Mouse (Mus musculus) intestine, postnatal 0 days (tissue): ENCODE measurements around the gene Cbx6. TPM values are rescaled to one million over a fixed set of nuclear protein-coding genes. Genes with fewer than 3 reads are reported as not detected.

Experiments
- ATAC-seq: fragments of 200-750 bp; cut with Nextera tagmentation; 2 replicates; pipeline ENCODE4 v1.8.0; 2017; ENCODE audit warnings: mild to moderate bottlenecking, moderate TSS enrichment, moderate library complexity
- H3K27ac ChIP-seq: fragments of 300-500 bp; sonication (generic); 2 replicates; pipeline ENCODE4 v1.5.1; 2014; ENCODE audit warnings: mild to moderate bottlenecking, low read depth, low read length, moderate library complexity
- H3K27me3 ChIP-seq: fragments of 300-500 bp; sonication (generic); replicated peaks from 2 replicates; pipeline ENCODE4 v1.6.1; 2014; ENCODE audit warnings: low read length, mixed read lengths; ENCODE audit not compliant: control insufficient read depth, insufficient read depth
- H3K36me3 ChIP-seq: fragments of 300-500 bp; sonication (generic); 2 replicates; pipeline ENCODE4 v1.6.1; 2014; ENCODE audit warnings: mild to moderate bottlenecking, moderate library complexity; ENCODE audit not compliant: control insufficient read depth, insufficient read depth
- H3K4me1 ChIP-seq: fragments of 300-500 bp; sonication (generic); replicated peaks from 2 replicates; pipeline ENCODE4 v1.6.1; 2014; ENCODE audit warnings: antibody characterized with exemption, low read length, mixed read lengths; ENCODE audit not compliant: control insufficient read depth, insufficient read depth
- H3K4me2 ChIP-seq: fragments of 300-500 bp; sonication (generic); replicated peaks from 2 replicates; pipeline ENCODE4 v1.6.1; 2014; ENCODE audit warnings: low read depth, mild to moderate bottlenecking, moderate library complexity
- H3K4me3 ChIP-seq: fragments of 300-500 bp; sonication (generic); 2 replicates; pipeline ENCODE4 v1.5.1; 2014; ENCODE audit warnings: low read depth, low read length
- H3K9ac ChIP-seq: fragments of 300-500 bp; sonication (generic); 2 replicates; pipeline ENCODE4 v1.6.1; 2014; ENCODE audit warnings: mild to moderate bottlenecking, low read depth, low read length
- H3K9me3 ChIP-seq: fragments of 300-500 bp; sonication (generic); 2 replicates; pipeline ENCODE4 v1.6.1; 2016; ENCODE audit warnings: mixed run types; ENCODE audit not compliant: control insufficient read depth
- CTCF ChIP-seq: sonication (generic); IDR thresholded peaks from 2 replicates; pipeline ENCODE4 v1.5.1; 2016; ENCODE audit warnings: low read depth, mild to moderate bottlenecking, control low read depth, antibody characterized with exemption, moderate library complexity
- WGBS: fragments of 180-500 bp; shearing (Covaris S2); extraction: QIAGEN DNeasy Blood & Tissue Kit; methylation state at CpG from one replicate; pipeline ENCODE4 v1.1.7; 2014; 5-methylcytosine and 5-hydroxymethylcytosine counted together
- polyA plus RNA-seq: library from polyadenylated mRNA; unstranded; fragments of >200 nt; fragmentation: Nextera tagmentation; extraction: Ambion mirVana; gene quantifications from 2 replicates; pipeline ENCODE4 v1.2.1, GENCODE M21; 2015

Gene Cbx6
- polyA plus RNA-seq, 1 experiment from 2014 or later, result 13.8 TPM

GRCm38 (mm10) chr15:79792455-79792854, 42.0 kb downstream of the Cbx6 start:
- H3K36me3 ChIP-seq, result no peaks in the 10 kb centered on the region
- no peak for ATAC-seq
- no peak overlapping the region for H3K27ac ChIP-seq
- no peak overlapping the region for H3K4me3 ChIP-seq
- H3K4me1 ChIP-seq, result no peaks in the 10 kb centered on the region
- no peak for TF ChIP-seq CTCF
- no peak overlapping the region for H3K4me2 ChIP-seq
- no peak overlapping the region for H3K9ac ChIP-seq
- no peaks in the 10 kb centered on the region for H3K27me3 ChIP-seq
- H3K9me3 ChIP-seq, result no peaks in the 10 kb centered on the region
- WGBS, result 22% methylated on average over 19 of the region's 19 CpGs

- peak; percentile 49 for TF ChIP-seq CTCF
- H3K27ac ChIP-seq, result no peak overlapping the region
- no peak overlapping the region for H3K4me3 ChIP-seq
- H3K9ac ChIP-seq, result no peak overlapping the region
- no peak overlapping the region for H3K4me2 ChIP-seq
- H3K36me3 ChIP-seq, result no peaks in the 10 kb centered on the region
- 3% methylated on average over 12 of the region's 12 CpGs for WGBS
- no peaks in the 10 kb centered on the region for H3K27me3 ChIP-seq
- H3K4me1 ChIP-seq, result no peaks in the 10 kb centered on the region
- no peak for ATAC-seq
- H3K9me3 ChIP-seq, result no peaks in the 10 kb centered on the region
Measured at GRCm38 (mm10) chr15:79791502-79791901, 43.0 kb downstream of the Cbx6 start.

DNA sequence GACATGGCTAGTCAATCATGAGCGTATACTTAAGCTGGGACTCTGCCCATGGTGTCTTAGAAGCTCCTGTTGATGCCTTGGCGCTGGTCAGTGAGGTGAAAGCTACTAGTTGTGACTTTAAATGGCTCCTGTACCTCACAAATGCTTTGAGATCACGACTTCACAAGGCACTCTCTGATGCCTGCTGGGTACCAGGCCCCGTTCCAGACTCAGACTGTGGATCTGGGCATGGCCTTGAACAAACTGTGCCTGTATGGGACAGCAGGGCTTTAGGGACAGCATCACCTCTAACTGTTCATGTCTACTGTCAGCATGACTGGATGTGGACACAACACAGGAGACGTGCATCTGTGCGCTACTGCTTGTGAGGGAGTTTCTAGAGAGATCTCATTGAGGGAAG, 43.6 kb downstream of the Cbx6 start:
- Histone ChIP-seq H3K4me2 (no peak overlapping the region), H3K9me3 (no peaks in the 10 kb centered on the region), H3K4me1 (no peaks in the 10 kb centered on the region), H3K4me3 (no peak overlapping the region), H3K27me3 (no peaks in the 10 kb centered on the region), H3K9ac (no peak overlapping the region), H3K27ac (no peak overlapping the region), H3K36me3 (no peaks in the 10 kb centered on the region)
- TF ChIP-seq CTCF, result no peak
- no peak for ATAC-seq
- WGBS, result 83% methylated on average over 6 of the region's 6 CpGs

GRCm38 (mm10) chr15:79790111-79790510, 44.4 kb downstream of the Cbx6 start:
- Histone ChIP-seq H3K36me3 (no peaks in the 10 kb centered on the region), H3K4me2 (no peak overlapping the region), H3K9me3 (no peaks in the 10 kb centered on the region), H3K27ac (no peak overlapping the region), H3K9ac (no peak overlapping the region), H3K4me1 (no peaks in the 10 kb centered on the region), H3K4me3 (no peak overlapping the region), H3K27me3 (no peaks in the 10 kb centered on the region)
- 48% methylated on average over 8 of the region's 8 CpGs for WGBS
- no peak for ATAC-seq
- TF ChIP-seq CTCF, result no peak

DNA sequence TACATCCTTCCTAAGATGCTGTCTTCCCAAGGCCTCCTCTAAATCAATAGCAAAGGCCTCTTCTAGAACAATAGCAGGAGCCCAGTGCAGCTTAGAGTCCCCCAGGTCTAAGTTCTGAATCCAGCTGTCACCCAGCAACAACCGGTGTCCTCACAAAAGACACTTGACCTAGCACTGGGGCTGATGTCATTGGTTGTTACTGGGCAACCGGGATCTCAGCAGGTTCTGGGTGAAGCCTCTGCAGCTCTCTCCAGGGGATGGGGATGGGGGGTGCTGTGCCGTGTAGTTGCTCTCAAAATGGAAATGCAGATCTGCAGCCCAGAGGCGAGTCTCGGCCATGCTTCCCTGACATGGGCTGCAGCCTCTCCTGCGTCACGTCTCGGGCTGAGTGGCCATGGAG, 46.7 kb downstream of the Cbx6 start:
- WGBS, result 56% methylated on average over 8 of the region's 8 CpGs
- no peak for ATAC-seq
- Histone ChIP-seq H3K4me2 (no peak overlapping the region), H3K36me3 (no peaks in the 10 kb centered on the region), H3K27ac (no peak overlapping the region), H3K9ac (no peak overlapping the region), H3K9me3 (no peaks in the 10 kb centered on the region), H3K4me1 (no peaks in the 10 kb centered on the region), H3K4me3 (no peak overlapping the region), H3K27me3 (no peaks in the 10 kb centered on the region)
- TF ChIP-seq CTCF, result no peak

GRCm38 (mm10) chr15:79785056-79785455, 49.4 kb downstream of the Cbx6 start:
- no peaks in the 10 kb centered on the region for H3K4me1 ChIP-seq
- no peak overlapping the region for H3K27ac ChIP-seq
- H3K4me2 ChIP-seq, result no peak overlapping the region
- no peak for TF ChIP-seq CTCF
- no peaks in the 10 kb centered on the region for H3K9me3 ChIP-seq
- H3K27me3 ChIP-seq, result no peaks in the 10 kb centered on the region
- no peak for ATAC-seq
- H3K9ac ChIP-seq, result no peak overlapping the region
- H3K36me3 ChIP-seq, result no peaks in the 10 kb centered on the region
- no peak overlapping the region for H3K4me3 ChIP-seq
- WGBS, result 56% methylated on average over 1 of the region's 1 CpGs

- ATAC-seq, result no peak
- peaks cover 6% of the 10 kb centered on the region; the same call in 1 of the 2 replicates for H3K4me1 ChIP-seq
- H3K4me2 ChIP-seq, result no peak within 1 kb of the TSS
- no peak within 1 kb of the TSS for H3K27ac ChIP-seq
- H3K27me3 ChIP-seq, result no peaks in the 10 kb centered on the region
- no peaks in the 10 kb centered on the region for H3K36me3 ChIP-seq
- H3K9me3 ChIP-seq, result no peaks in the 10 kb centered on the region
- no peak within 1 kb of the TSS for H3K9ac ChIP-seq
- no peak within 1 kb of the TSS for H3K4me3 ChIP-seq
- TF ChIP-seq CTCF, result no peak
Measured at GRCm38 (mm10) chr15:79777749-79778148, 56.7 kb downstream of the Cbx6 start, which contains the start of gene Dnal4. Gene Dnal4, minus strand, starts transcription at chr15:79777849.
